Mouse (Mus musculus) MN1 (cell line): Measurements from ENCODE around the gene Ube2e3.

Experiments used
- DNase-seq: peaks from one replicate; pipeline ENCODE4 v3.0.0-alpha.2; 2016; ENCODE audit warnings: low spot score

The Ube2e3 gene

GRCm38 (mm10) chr2:78867726-78868510 lies at the start of gene Ube2e3:
TSS of gene Ube2e3 (plus strand) at chr2:78868124.
- peak; percentile 11 for DNase-seq

DNA sequence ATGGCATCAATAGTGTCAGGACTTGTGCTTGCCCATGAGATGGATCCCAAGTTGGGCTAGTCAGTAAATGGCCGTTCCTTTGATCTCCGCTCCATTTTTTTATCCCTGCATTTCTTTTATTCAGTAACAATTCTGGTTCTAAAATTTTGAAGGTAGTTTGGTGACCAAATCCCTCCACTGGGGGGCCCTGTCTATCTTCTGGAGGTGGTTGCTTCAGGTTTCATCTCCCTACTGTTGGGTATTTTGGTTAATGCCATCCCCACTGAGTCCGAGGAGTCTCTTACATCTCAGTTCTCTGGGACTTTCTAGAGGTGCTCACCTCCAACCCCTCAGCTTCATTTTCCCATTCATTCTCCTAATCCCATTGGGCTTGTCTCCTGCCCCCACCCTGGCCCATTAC lies 38.0 kb upstream of the Ube2e3 start:
- no peak for DNase-seq

GRCm38 (mm10) chr2:78841494-78842224 lies 26.3 kb upstream of the Ube2e3 start:
- DNase-seq: no peak

DNA sequence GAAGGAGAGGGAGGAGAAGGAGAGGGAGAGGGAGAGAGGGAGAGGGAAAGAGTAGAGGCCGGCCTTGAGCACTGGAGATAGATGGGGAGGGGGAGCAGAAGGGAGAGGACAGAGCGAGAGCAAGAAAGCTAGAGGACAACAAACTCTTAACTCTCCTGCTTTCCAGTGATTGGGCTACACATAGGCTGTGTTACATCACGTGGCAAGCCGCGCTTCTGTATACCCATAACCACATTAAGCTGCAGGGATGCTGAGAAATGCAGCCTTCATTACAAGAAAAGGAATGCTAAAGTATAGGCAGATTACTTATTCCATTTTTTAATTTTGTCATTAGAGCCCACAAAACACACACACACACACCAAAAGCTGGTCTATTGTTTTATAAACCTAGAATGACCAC lies 23.6 kb upstream of the Ube2e3 start:
- no peak for DNase-seq

DNA sequence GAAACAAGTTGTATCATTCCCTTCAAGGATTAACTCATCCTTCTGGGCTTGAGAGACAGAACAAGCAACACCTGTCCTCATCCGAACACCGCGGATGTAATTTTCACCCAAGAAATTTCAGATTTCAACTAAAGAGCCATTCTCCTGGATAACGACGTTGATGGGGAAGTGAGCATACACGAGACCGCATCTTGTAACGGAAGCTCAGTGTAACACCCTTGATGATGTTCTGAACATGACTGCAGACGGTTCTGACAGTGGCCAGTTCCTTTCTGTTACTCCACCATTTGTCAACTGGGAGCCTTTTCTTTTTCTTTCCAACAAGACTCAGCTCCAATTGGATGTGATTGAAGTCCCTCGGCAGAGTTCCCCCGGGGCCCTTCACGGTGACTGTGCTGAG lies 22.6 kb upstream of the Ube2e3 start:
- no peak for DNase-seq

DNA sequence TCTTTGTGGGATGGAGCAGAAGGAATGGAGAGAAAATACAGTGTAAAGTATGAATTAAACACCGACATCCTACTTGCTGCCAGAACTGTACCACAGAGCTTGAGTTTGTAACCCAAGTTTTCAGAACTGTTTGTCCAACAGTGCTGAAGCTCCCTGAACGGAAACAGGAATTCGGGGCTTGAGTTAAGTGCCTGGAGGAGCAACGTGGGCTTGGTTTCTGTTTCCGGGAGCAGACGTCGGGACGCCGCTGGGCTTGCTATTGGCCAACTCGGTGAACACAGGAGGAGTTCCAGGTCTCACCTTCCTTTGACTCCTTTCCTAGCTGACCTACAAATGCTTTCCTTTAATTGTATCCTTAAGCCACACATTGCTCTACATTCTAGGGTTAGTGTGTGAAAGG lies 22.2 kb upstream of the Ube2e3 start:
- DNase-seq: no peak

GRCm38 (mm10) chr2:78854315-78854714 lies 13.6 kb upstream of the Ube2e3 start:
- no peak for DNase-seq

- DNase-seq: no peak
These were observed 9.3 kb upstream of the Ube2e3 start for GRCm38 (mm10) chr2:78858628-78859027.

GRCm38 (mm10) chr2:78859266-78860087 lies 8.4 kb upstream of the Ube2e3 start:
- no peak for DNase-seq

DNA sequence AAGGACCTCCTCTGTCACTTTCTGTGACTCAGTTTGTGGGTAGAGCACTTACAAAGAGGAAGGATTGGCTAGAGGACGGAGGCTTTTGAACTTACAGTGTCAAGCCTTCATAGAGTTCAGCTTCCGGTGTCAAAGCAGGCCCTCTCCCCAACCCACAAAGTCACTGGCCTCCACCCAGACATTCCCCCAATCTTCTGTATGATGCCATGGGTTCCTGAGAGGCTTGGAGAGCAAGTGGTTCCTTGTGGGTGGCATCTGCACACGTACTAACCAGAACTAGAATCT lies 7.9 kb upstream of the Ube2e3 start:
- no peak for DNase-seq

DNA sequence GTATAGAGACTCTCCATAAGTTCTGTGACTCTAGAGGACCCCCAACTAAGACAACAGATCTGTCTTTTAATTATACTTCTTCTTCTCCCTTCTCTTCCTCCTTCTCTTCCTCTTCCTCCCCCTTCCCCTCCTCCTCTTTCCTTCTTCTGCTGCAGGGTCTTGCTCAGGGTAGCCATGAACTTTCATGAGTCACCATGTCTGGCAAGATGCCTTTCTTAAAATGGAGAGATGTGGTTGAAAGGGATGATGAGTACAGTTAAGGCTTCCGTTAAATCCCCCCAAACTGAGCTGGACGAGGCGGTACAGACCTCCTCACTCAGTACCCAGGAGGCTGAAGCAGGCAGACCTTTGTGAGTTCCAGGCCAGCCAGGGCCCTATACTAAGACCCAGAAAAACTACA lies 3.8 kb upstream of the Ube2e3 start:
- no peak for DNase-seq

DNA sequence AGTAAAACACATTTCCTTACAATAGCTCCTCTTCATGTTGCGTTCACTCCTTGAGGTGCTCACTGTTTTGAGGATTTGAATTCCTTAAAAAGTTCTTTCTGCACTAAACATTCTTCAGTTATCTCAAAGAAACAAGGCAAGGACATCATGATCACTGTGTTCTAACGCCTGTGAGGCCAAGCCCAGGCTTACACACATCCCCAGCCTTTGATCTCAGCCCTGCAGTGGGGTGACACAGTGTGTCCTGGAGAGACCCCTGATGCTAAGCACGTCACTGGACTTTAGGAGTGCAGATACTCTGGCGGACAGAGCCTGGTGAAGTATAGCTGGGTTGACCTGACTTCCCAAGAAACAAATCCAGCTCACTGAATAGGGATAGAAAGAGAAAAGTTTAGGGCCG lies 3.1 kb upstream of the Ube2e3 start:
- no peak for DNase-seq

DNA sequence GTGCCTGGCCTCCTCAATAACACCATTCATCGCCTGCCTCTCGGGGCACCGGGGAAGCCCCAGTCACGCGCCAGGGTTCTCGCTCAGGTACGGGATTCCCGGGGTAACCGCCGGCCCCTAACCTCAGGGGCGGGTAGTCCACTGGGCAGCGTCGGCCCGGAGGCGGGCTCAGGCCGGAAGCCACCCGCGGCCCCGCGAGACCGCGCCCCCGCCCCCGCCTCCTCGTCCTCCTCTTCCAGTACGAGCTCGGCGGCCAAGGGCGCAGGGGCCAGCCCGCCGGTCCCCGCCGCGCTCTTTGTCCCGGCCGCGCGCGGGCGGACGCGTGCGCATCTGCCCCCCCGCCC lies 559 bp downstream of the Ube2e3 start:
- peak; percentile 90 for DNase-seq

DNA sequence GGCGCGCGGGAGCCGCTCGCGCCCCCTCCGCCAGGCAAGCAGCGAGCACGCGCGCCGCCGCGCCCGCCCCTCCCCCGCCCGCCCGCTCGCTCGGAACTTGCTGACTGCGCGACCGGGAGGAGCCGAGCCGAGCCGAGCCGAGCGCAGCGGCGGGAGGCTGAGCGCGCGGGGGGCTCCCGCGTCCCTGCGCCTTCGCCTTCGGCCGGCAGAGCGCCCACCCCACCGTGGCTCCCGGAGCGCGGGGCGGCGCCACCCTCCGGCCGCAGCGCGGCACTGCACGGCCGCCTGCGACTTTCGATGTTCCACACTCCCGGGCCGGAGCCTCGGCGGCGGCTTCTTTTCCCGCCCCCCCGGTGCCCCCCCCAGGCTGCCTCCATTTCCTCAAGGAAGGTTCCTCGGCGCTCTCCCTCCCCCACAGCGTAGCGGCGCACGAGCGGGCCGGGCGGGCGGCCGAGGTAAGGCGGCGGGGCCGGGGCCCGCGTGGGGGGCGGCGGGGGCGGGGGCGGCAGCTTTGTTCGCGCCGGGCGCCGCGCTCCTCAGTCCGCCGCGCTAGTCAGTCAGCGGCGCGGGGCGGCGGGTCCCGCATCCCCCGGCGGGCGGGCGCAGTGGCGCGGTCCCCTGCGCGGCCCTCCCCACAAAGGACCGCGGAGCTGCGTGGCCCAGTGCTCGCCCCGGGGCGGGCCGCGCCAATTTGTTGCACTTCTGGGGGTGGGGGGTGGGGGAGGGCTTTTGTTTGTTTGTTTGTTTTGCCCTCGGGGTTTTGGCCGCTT lies 1.2 kb downstream of the Ube2e3 start:
- DNase-seq: peak; percentile 88

DNA sequence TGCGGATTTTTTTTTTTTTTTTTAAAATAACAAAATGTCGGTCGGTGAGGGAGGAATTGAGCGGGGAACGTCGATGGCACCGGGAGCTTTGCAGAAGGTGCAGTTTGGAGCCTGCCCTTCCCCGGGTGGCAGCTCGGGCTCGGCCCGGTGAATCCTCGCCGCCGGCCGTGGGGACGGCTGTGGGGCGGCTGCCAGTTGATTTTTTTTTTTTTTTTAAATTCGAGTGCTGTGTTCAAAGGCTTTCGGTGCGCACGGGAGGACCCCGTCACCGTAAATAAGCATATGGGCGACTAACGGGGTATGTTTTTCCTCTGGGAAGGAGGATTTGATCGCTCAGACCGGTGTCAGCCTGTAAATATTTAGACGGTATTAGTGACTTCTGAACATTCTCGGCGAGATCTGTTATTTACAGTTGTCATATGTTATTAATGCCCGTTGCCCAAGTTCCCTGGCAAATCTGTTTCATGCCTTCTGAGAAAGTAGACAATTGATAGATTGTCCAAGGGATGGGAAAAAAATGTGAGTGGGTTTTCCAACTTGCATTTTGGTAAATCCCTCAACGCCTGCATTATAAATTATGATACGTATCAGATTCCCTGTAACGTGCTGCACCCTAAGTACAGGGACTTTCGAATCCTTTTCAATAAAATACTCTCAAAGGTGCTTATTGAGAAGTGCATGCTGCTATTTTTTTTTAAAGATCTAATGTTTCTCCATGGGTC lies 2.0 kb downstream of the Ube2e3 start:
- DNase-seq: peak; percentile 44

DNA sequence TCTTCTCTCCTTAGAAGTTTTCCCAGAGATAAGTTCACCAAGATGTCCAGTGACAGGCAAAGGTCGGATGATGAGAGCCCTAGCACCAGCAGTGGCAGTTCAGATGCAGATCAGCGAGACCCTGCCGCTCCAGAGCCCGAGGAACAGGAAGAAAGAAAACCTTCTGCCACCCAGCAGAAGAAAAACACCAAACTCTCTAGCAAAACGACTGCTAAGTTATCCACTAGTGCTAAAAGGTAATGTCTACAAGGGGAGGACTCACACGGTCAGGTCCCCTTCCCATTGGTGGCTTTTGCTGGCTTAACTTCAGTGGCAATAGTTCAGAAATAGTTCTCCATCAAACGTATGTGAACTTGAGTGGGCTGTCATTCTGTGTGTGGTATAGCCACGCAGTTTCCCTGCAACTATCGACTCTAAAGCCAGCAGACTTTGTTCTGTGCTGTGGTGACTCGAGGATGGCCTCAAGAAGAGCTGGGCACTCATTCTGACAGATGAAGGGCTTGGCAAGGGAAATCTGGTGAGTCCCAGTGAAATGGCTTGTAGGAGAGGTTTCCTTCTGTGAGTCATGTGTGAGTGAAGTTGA lies 2.6 kb downstream of the Ube2e3 start:
- DNase-seq: no peak

DNA sequence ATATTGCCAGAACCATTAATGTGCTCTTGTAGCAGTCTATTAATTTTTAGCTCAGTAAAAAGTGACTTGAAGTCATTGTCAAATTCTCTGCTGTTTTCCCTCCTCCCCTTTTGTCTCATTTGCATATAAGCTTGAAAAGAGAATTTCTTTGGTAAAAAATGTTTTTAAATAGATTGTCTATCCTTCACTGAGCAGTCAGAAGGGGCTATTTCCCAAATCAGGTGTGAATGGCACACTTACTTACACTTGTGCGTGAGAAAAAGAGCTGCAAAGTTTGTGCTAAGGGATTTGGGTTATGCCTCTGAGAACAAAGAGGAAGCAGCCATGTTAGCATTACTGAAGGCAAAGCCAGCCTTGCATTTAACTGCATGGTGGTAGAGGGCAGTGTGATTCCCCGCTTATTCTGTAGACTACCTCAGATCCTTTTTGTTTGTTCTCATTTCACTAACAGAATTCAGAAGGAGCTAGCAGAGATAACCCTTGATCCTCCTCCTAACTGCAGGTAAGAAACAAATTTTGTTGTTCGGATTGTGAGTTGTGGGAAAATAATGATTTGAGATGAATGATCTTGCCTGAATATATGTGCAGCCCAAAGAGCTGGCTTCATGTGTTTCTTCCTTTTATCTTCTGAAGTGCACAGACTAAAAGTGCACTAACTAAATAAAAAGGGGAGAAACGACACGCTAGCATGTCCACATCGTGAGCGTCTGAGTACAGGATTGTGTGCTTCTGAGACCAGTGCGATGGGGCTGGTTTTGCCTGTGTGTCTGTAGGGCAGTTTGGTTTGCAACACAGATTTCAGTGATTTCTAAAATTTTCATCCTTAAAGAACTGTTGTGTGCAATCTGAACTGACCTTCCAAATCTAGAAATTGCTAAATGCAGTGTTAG lies 4.3 kb downstream of the Ube2e3 start:
- no peak for DNase-seq

- no peak for DNase-seq
These were observed 6.0 kb downstream of the Ube2e3 start for GRCm38 (mm10) chr2:78873946-78874345.

GRCm38 (mm10) chr2:78876002-78876401 lies 8.1 kb downstream of the Ube2e3 start:
- no peak for DNase-seq

- DNase-seq: no peak
These were observed 14.1 kb downstream of the Ube2e3 start for GRCm38 (mm10) chr2:78882068-78882467.
